Mouse (Mus musculus) gastrocnemius, adult 18-20 months (tissue): Measurements from ENCODE around the gene Kmt5a. TPM values are rescaled to one million over a fixed set of nuclear protein-coding genes. Genes with fewer than 3 reads are reported as not detected.
"Not testable (repeated sequence)": the region's sequence is repeated elsewhere in the genome, so short reads cannot be mapped to it uniquely, and the experiment has no call there.

Source experiments
- DNase-seq: peaks from one replicate; pipeline ENCODE4 v3.0.0; 2021; ENCODE audit warnings: low spot score
- total RNA-seq, 2 experiments: library from RNA; stranded (reverse); gene quantifications; 2 replicates each; pipeline ENCODE4 v1.2.3; 2021

Kmt5a gene
- total RNA-seq, 2 experiments from 2014 or later = 167 to 244 TPM

GRCm38 (mm10) chr5:124480119-124480518, 40.4 kb downstream of the Kmt5a start:
- DNase-seq = no peak

- DNase-seq = no peak
Observed at GRCm38 (mm10) chr5:124481714-124482113, 42.0 kb downstream of the Kmt5a start.

GRCm38 (mm10) chr5:124482436-124482965, 42.8 kb downstream of the Kmt5a start:
- DNase-seq = peak; percentile 71

GRCm38 (mm10) chr5:124482966-124483654, 43.4 kb downstream of the Kmt5a start, which contains the start of gene Snrnp35:
Gene Snrnp35, plus strand, starts transcription at chr5:124483134.
- peak; percentile 91 for DNase-seq

GRCm38 (mm10) chr5:124483655-124484396, 44.1 kb downstream of the Kmt5a start:
- no peak for DNase-seq

- DNase-seq = no peak
Observed at GRCm38 (mm10) chr5:124485654-124486053, 45.9 kb downstream of the Kmt5a start.

GRCm38 (mm10) chr5:124488885-124489284, 49.2 kb downstream of the Kmt5a start:
- no peak for DNase-seq

- no peak for DNase-seq
Observed at GRCm38 (mm10) chr5:124491732-124492131, 52.0 kb downstream of the Kmt5a start.

- DNase-seq = no peak
Observed at GRCm38 (mm10) chr5:124492618-124493017, 52.9 kb downstream of the Kmt5a start.

GRCm38 (mm10) chr5:124493455-124493854, 53.7 kb downstream of the Kmt5a start:
- no peak for DNase-seq

- DNase-seq = no peak
Observed at GRCm38 (mm10) chr5:124495547-124495946, 55.8 kb downstream of the Kmt5a start.

GRCm38 (mm10) chr5:124496614-124497514, 57.1 kb downstream of the Kmt5a start:
- no peak for DNase-seq

GRCm38 (mm10) chr5:124498221-124498876, 58.6 kb downstream of the Kmt5a start:
- peak; percentile 81 for DNase-seq

- DNase-seq = no peak
Observed at GRCm38 (mm10) chr5:124499001-124499400, 59.3 kb downstream of the Kmt5a start.

GRCm38 (mm10) chr5:124500037-124500436, 60.3 kb downstream of the Kmt5a start:
- DNase-seq = not testable (repeated sequence)

- DNase-seq = no peak
Observed at GRCm38 (mm10) chr5:124500573-124500972, 60.8 kb downstream of the Kmt5a start.

- peak; percentile 51 for DNase-seq
Observed at GRCm38 (mm10) chr5:124501541-124501940, 61.8 kb downstream of the Kmt5a start.

- DNase-seq = no peak
Observed at GRCm38 (mm10) chr5:124503742-124504141, 64.0 kb downstream of the Kmt5a start.

GRCm38 (mm10) chr5:124505235-124505634, 65.5 kb downstream of the Kmt5a start:
- no peak for DNase-seq

GRCm38 (mm10) chr5:124506731-124507359, 67.1 kb downstream of the Kmt5a start:
- peak; percentile 88 for DNase-seq
